Mouse (Mus musculus): ENCODE results near the gene Cpne6.

Cpne6 gene

DNA sequence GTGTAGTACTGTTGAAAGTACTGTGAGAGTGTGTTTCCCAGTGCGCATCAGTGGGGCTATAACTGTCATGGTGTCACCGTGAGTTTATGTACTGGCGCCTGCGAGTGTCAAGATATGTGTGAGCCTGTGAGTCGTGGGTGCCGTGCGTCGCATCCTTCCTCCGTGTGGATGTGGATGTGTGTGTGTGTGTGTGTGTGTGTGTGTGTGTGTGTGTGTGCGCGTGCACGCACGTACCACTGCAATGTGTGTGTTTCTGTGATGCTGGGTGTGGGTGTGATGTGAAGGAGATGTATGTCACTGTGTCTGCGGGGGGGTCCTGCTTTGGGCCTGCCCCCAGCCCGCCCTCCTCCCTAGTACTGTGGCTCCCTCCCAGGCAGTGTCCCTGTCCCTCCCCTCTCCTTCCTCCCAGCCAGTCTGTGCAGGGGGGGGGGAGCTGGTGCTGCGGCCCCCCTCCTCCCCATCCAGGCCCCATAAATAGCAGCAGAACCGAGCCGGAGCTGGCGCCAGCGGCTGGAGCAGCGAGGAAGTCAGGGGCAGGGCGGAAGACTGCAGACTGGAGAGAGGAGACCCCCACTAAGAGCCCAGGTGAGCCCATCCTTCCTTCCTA lies at the start of gene Cpne6:
Gene Cpne6 (plus strand): TSS at position 321 of the 607 bp plus-strand sequence.
- no peak for DNase-seq (ENCODE audit: low read depth, low spot score)

DNA sequence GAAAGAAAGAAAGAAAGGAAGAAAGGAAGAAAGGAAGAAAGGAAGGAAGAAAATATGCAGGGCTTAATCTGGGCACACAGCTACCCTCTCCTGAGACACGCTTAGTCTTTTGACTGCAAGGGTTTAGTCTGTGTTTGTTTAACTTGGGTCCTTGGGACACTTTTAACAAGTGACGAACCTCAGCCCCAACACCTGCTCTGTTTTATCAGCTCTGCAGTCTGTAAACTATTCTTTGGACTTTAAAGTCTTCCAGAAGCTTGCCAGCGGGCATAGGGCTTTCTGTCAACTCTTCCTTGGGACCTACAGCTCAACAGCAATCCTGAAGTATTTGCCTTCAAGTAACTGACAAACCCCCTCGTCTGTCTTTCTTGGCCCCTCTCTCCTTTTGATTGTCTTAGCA lies 48.5 kb upstream of the Cpne6 start:
- no peak for DNase-seq (ENCODE audit: low read depth, low spot score)

- DNase-seq (ENCODE audit: low read depth, low spot score), result no peak
These were observed 43.8 kb upstream of the Cpne6 start for GRCm38 (mm10) chr14:55466481-55466880.

GRCm38 (mm10) chr14:55467108-55467507 lies 43.1 kb upstream of the Cpne6 start:
- DNase-seq (ENCODE audit: low read depth, low spot score), result no peak

DNA sequence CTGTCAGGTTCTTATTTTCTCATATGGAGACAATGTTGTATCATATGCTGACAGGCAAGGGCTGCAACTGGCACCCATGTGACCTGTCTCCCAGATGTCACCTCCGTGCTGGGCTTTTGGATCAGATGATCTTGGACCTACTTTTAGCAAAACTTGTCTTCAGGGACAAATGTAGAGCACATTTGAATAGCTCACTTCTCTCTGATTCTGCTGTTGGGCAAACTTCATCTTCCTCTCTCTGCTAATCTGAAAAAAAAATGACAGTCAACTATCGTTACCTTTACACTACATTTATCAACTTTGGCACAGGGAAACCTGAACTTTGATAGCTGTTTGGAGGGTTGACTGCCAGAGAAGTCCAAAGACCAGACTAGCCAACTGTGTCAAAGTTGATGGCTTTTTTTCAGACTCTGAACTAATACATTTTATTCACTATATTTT lies 41.9 kb upstream of the Cpne6 start:
- DNase-seq (ENCODE audit: low read depth, low spot score), result no peak

- no peak for DNase-seq (ENCODE audit: low read depth, low spot score)
These were observed 41.2 kb upstream of the Cpne6 start for GRCm38 (mm10) chr14:55469041-55469440.

GRCm38 (mm10) chr14:55469821-55470220 lies 40.4 kb upstream of the Cpne6 start:
- DNase-seq (ENCODE audit: low read depth, low spot score), result no peak

GRCm38 (mm10) chr14:55470806-55471205 lies 39.4 kb upstream of the Cpne6 start:
- peak; percentile 39 for DNase-seq (ENCODE audit: low read depth, low spot score)

GRCm38 (mm10) chr14:55475654-55476053 lies 34.6 kb upstream of the Cpne6 start:
- no peak for DNase-seq (ENCODE audit: low read depth, low spot score)

DNA sequence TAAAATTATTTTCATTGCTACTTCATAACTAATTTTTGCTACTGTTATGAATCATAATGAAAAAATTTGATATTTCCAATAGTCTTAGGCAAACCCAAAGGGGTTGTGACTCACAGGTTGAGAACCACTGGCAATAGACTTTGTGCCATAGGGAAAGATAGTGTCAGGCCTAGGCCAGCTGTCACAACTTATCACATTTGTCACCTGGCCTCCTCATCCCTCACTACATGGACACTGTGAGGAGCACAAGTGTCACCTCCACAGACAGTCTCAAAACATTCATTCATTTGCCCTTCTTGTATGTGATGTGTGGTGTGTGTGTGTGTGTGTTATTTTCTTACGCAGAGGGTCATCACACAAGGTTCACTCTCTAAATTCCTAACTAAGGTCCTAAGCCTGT lies 32.8 kb upstream of the Cpne6 start:
- DNase-seq (ENCODE audit: low read depth, low spot score), result no peak

DNA sequence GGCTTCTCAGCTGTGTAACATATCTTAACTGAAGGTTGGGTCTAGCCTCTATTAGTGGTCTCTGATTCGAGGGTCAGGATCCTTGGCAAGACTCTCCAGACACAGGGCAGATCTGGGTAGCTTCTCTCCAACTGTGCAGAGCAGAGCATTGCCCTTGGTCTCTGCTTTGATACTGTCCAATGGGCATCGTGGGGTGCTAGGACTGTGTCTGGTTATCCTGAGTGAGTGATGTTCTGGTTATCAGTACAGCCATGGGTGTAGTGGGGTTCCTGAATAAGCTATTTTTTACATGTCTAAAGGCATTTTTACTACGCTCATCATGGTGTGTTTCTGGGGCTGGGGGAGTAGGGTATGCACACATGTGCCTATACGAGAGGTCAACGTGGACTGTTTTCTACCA lies 32.4 kb upstream of the Cpne6 start:
- DNase-seq (ENCODE audit: low read depth, low spot score), result no peak

GRCm38 (mm10) chr14:55478651-55479599 lies 31.3 kb upstream of the Cpne6 start, which contains the start of gene Dhrs4:
Dhrs4 (plus strand) TSS chr14:55478758.
- DNase-seq (ENCODE audit: low read depth, low spot score), result peak; percentile 91

DNA sequence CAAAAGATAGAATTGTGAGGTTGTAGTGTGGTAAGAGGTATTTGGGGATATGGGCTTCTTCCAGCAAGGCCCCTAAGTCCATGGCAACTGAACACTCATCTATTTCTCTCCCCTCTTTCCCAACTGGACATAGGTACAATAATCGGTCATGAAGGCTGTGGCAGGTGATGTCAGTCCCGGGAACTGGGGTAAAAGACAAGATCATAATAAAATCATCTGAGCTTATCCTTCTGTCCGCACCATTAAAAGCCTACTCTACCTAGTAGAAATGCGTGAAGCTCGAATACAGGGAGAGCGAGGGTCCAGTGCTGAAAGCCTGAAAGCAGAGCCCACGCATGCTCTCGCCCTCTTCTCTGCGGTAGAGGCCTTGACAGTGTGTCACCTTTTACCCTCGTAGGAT lies 30.6 kb upstream of the Cpne6 start:
- DNase-seq (ENCODE audit: low read depth, low spot score), result no peak

- no peak for DNase-seq (ENCODE audit: low read depth, low spot score)
These were observed 25.7 kb upstream of the Cpne6 start for GRCm38 (mm10) chr14:55484430-55485085.

DNA sequence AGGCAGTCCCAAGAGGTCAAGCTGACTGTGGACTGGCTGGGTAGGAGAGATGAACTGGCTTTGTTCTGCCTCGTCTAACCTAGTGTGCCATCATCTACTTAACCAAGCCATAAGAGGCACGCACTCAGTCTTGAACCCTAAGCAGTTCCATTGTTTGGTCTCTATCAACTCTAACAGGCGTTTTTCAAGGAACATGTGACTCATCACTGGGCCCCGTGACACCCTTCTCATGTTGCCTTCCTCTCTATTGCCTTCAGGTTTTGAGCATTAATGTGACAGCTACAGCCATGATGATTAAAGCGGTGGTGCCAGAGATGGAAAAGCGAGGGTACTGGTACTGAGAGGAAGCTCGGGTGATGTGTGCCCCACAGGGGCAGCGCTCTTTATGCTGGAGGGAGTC lies 23.4 kb upstream of the Cpne6 start:
- DNase-seq (ENCODE audit: low read depth, low spot score), result no peak

- DNase-seq (ENCODE audit: low read depth, low spot score), result peak; percentile 60
These were observed 19.7 kb upstream of the Cpne6 start, which contains the start of gene Carmil3 for GRCm38 (mm10) chr14:55490361-55491201. Carmil3 (plus strand) TSS chr14:55490651.

- peak; percentile 81 for DNase-seq (ENCODE audit: low read depth, low spot score)
These were observed 18.9 kb upstream of the Cpne6 start for GRCm38 (mm10) chr14:55491291-55491833.

GRCm38 (mm10) chr14:55492103-55492502 lies 18.1 kb upstream of the Cpne6 start:
- DNase-seq (ENCODE audit: low read depth, low spot score), result no peak

- DNase-seq (ENCODE audit: low read depth, low spot score), result no peak
These were observed 14.6 kb upstream of the Cpne6 start for GRCm38 (mm10) chr14:55495509-55496240.

DNA sequence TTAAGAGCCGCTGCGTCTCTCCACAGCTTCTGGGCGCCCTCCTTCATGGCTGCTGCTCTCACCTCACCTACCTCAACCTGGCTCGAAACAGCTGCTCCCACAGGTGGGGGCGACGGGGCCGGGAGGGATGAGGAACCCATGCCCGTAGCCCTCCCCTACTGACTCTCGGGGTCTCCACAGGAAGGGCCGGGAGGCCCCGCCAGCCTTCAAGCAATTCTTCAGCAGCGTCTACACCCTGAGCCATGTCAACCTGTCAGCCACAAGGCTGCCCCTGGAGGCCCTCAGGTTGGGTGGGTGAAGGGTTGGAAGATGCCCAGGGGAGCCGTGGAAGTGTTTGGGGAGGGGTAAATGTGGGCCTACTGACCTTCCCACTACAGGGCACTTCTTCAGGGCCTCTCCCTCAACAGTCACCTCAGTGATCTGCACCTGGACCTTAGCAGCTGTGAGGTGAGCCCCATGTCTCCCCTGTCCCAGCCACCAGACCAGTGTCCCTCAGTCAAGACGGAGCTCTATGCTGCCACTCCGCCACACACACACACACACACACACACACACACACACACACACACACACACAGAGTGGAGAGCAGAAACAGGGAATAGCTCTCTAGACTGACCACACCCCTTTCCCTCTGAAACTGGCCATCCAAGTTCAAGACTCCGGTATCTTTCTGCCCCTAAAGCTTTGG lies 13.3 kb upstream of the Cpne6 start:
- DNase-seq (ENCODE audit: low read depth, low spot score), result no peak
